Mouse (Mus musculus): ENCODE data around the gene Cavin1. TPM values are rescaled to one million over a fixed set of nuclear protein-coding genes. Genes with fewer than 3 reads are reported as not detected.

Cavin1 gene
- total RNA-seq, 1 experiment, result 30.7 TPM

GRCm38 (mm10) chr11:100959464-100959810 is 11.2 kb downstream of the Cavin1 start:
- Histone ChIP-seq H3K4me1 (ENCODE audit: control insufficient read depth in 2 of 2, insufficient read depth in 2 of 2, low read length in 2 of 2, poor library complexity in 1 of 2) (peaks cover 0 to 20% of the 10 kb centered on the region in 2 experiments), H3K9ac (ENCODE audit: insufficient read depth, low read depth, low read length, poor library complexity, severe bottlenecking) (0 out of 2 replicates have a peak overlapping the region, but pooled peaks have one; percentile 46), H3K4me3 (ENCODE audit: insufficient read depth in 1 of 2, low read depth in 1 of 2, low read length in 2 of 2, poor library complexity in 1 of 2, severe bottlenecking in 1 of 2) (peak overlapping the region; percentile 33 to 45), H3K9me3 (ENCODE audit: control insufficient read depth, insufficient read depth, low read depth, low read length) (no peaks in the 10 kb centered on the region), H3K36me3 (ENCODE audit: control insufficient read depth, insufficient read depth, low read length, poor library complexity, severe bottlenecking) (no peaks in the 10 kb centered on the region), H3K27ac (ENCODE audit: insufficient read depth, low read depth, low read length, poor library complexity, severe bottlenecking) (no peak overlapping the region)
- in situ Hi-C loops (cut with MboI; ENCODE audit: low sequenced_read_pairs in 2 of 2, unreplicated experiment in 2 of 2), result loop anchor here in 1 of 2 experiments (10.0 kb wide), 1 partner anchor 125 kb away; no protein-coding TSS in a partner anchor
- no peak for TF ChIP-seq CHD2 (IDR thresholded peaks at IDR 0.05; ENCODE audit: low read depth, low read length)
- no peak for TF ChIP-seq HCFC1 (IDR thresholded peaks at IDR 0.05; ENCODE audit: borderline replicate concordance, insufficient read depth, low read length)
- TF ChIP-seq ZNF384 (IDR thresholded peaks at IDR 0.05; ENCODE audit: low read depth, low read length), result peak; percentile 94
- DNase-seq (ENCODE audit: low read depth, low spot score), result peak; percentile 70

GRCm38 (mm10) chr11:100958613-100959463 is 11.8 kb downstream of the Cavin1 start:
- Histone ChIP-seq H3K4me1 (ENCODE audit: control insufficient read depth in 2 of 2, insufficient read depth in 2 of 2, low read length in 2 of 2, poor library complexity in 1 of 2) (peaks cover 0 to 15% of the 10 kb centered on the region in 2 experiments), H3K9ac (ENCODE audit: insufficient read depth, low read depth, low read length, poor library complexity, severe bottlenecking) (peak overlapping the region; percentile 46), H3K36me3 (ENCODE audit: control insufficient read depth, insufficient read depth, low read length, poor library complexity, severe bottlenecking) (no peaks in the 10 kb centered on the region), H3K4me3 (ENCODE audit: insufficient read depth in 1 of 2, low read depth in 1 of 2, low read length in 2 of 2, poor library complexity in 1 of 2, severe bottlenecking in 1 of 2) (peak overlapping the region; percentile 33 to 45), H3K9me3 (ENCODE audit: control insufficient read depth, insufficient read depth, low read depth, low read length) (no peaks in the 10 kb centered on the region), H3K27ac (ENCODE audit: insufficient read depth, low read depth, low read length, poor library complexity, severe bottlenecking) (no peak overlapping the region)
- no peak for DNase-seq (ENCODE audit: low read depth, low spot score)
- in situ Hi-C loops (cut with MboI; ENCODE audit: low sequenced_read_pairs in 2 of 2, unreplicated experiment in 2 of 2), result loop anchor here in 1 of 2 experiments (10.0 kb wide), 1 partner anchor 124 kb away; no protein-coding TSS in a partner anchor
- no peak for TF ChIP-seq ZC3H11A (IDR thresholded peaks at IDR 0.05; ENCODE audit: borderline replicate concordance, low read depth, low read length)
- no peak for TF ChIP-seq HCFC1 (IDR thresholded peaks at IDR 0.05; ENCODE audit: borderline replicate concordance, insufficient read depth, low read length)
- TF ChIP-seq MAFK (IDR thresholded peaks at IDR 0.05; ENCODE audit: insufficient read depth, low read depth, low read length), result no peak
- TF ChIP-seq ZNF384 (IDR thresholded peaks at IDR 0.05; ENCODE audit: low read depth, low read length), result no peak
- TF ChIP-seq CHD2 (IDR thresholded peaks at IDR 0.05; ENCODE audit: low read depth, low read length), result no peak

- Histone ChIP-seq H3K9ac (ENCODE audit: insufficient read depth, low read depth, low read length, poor library complexity, severe bottlenecking) (no peak overlapping the region; the same call in 1 of the 2 replicates), H3K4me3 (ENCODE audit: insufficient read depth in 1 of 2, low read depth in 1 of 2, low read length in 2 of 2, poor library complexity in 1 of 2, severe bottlenecking in 1 of 2) (no peak overlapping the region), H3K27ac (ENCODE audit: insufficient read depth, low read depth, low read length, poor library complexity, severe bottlenecking) (peak overlapping the region; percentile 39; the same call in 1 of the 2 replicates), H3K36me3 (ENCODE audit: control insufficient read depth, insufficient read depth, low read length, poor library complexity, severe bottlenecking) (no peaks in the 10 kb centered on the region), H3K9me3 (ENCODE audit: control insufficient read depth, insufficient read depth, low read depth, low read length) (no peaks in the 10 kb centered on the region), H3K4me1 (ENCODE audit: control insufficient read depth in 2 of 2, insufficient read depth in 2 of 2, low read length in 2 of 2, poor library complexity in 1 of 2) (peaks cover 0 to 12% of the 10 kb centered on the region in 2 experiments; a peak in 3 of 4 replicates)
- in situ Hi-C loops (cut with MboI; ENCODE audit: low sequenced_read_pairs in 2 of 2, unreplicated experiment in 2 of 2), result loop anchor here in 1 of 2 experiments (10.0 kb wide), 1 partner anchor 123 kb away; no protein-coding TSS in a partner anchor
- no peak for TF ChIP-seq HCFC1 (IDR thresholded peaks at IDR 0.05; ENCODE audit: borderline replicate concordance, insufficient read depth, low read length)
- no peak for TF ChIP-seq ZNF384 (IDR thresholded peaks at IDR 0.05; ENCODE audit: low read depth, low read length)
- no peak for TF ChIP-seq MAFK (IDR thresholded peaks at IDR 0.05; ENCODE audit: insufficient read depth, low read depth, low read length)
- no peak for TF ChIP-seq ZC3H11A (IDR thresholded peaks at IDR 0.05; ENCODE audit: borderline replicate concordance, low read depth, low read length)
- no peak for TF ChIP-seq CHD2 (IDR thresholded peaks at IDR 0.05; ENCODE audit: low read depth, low read length)
- DNase-seq (ENCODE audit: low read depth, low spot score), result no peak
Observed at GRCm38 (mm10) chr11:100957915-100958469, 12.7 kb downstream of the Cavin1 start.

GRCm38 (mm10) chr11:100957244-100957643 is 13.4 kb downstream of the Cavin1 start:
- in situ Hi-C loops (cut with MboI; ENCODE audit: low sequenced_read_pairs in 2 of 2, unreplicated experiment in 2 of 2), result loop anchor here in 1 of 2 experiments (10.0 kb wide), 1 partner anchor 122 kb away; no protein-coding TSS in a partner anchor
- Histone ChIP-seq H3K36me3 (ENCODE audit: control insufficient read depth, insufficient read depth, low read length, poor library complexity, severe bottlenecking) (no peaks in the 10 kb centered on the region), H3K27ac (ENCODE audit: insufficient read depth, low read depth, low read length, poor library complexity, severe bottlenecking) (no peak overlapping the region; the same call in 1 of the 2 replicates), H3K4me1 (ENCODE audit: control insufficient read depth in 2 of 2, insufficient read depth in 2 of 2, low read length in 2 of 2, poor library complexity in 1 of 2) (peaks cover 0 to 12% of the 10 kb centered on the region in 2 experiments; a peak in 3 of 4 replicates), H3K9ac (ENCODE audit: insufficient read depth, low read depth, low read length, poor library complexity, severe bottlenecking) (no peak overlapping the region), H3K4me3 (ENCODE audit: insufficient read depth in 1 of 2, low read depth in 1 of 2, low read length in 2 of 2, poor library complexity in 1 of 2, severe bottlenecking in 1 of 2) (no peak overlapping the region; a peak in 1 of 4 replicates), H3K9me3 (ENCODE audit: control insufficient read depth, insufficient read depth, low read depth, low read length) (no peaks in the 10 kb centered on the region)
- TF ChIP-seq ZC3H11A (IDR thresholded peaks at IDR 0.05; ENCODE audit: borderline replicate concordance, low read depth, low read length) (peak; percentile 56; the same call in 1 of the 2 replicates), CHD2 (IDR thresholded peaks at IDR 0.05; ENCODE audit: low read depth, low read length) (no peak)
- peak; percentile 88 for DNase-seq (ENCODE audit: low read depth, low spot score)
